Mouse (Mus musculus) testis, adult 2 months (tissue): ENCODE measurements around the gene Ctsl.

Source experiments
- CTCF ChIP-seq: fragments of 200-500 bp; IDR thresholded peaks from 2 replicates; pipeline ENCODE4 v1.5.1; 2012; ENCODE audit warnings: low read depth, mild to moderate bottlenecking, inconsistent platforms, low read length, moderate library complexity; ENCODE audit not compliant: control insufficient read depth, insufficient read depth, insufficient replicate concordance
- POLR2A ChIP-seq: fragments of 200-500 bp; IDR thresholded peaks from 2 replicates; pipeline ENCODE4 v1.6.1; 2012; ENCODE audit warnings: low read depth, mild to moderate bottlenecking, inconsistent platforms, low read length, moderate library complexity; ENCODE audit not compliant: control insufficient read depth

GRCm38 (mm10) chr13:64399906-64400305 lies 29.2 kb upstream of the Ctsl start:
- TF ChIP-seq CTCF (no peak), POLR2A (no peak)
